Comparison of ENCODE assay signal across 20 mouse cellular contexts in the genomic region with DNA sequence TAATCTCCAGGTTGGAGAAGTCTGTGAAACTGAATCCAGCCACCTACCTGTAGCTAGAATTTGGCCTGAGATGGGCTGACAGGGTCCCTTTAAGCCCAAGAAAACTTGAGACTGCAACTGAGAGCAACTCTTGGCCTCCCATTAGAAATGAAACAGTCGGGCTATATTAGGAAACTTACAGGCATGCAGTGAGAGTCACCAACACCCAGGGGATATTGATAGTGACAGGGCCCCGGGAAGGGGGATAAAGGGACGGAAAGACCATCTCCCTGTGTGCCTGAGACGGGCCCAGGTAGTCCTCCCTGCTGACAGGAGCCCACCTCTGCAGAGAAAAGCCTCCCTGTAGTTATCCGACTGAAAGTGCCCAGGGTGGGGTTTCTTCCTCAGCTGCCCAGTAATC. TPM values are rescaled to one million over a fixed set of nuclear protein-coding genes. Genes with fewer than 3 reads are reported as not detected.
A peak's percentile ranks its signal among the peaks of the same experiment; 100 is the strongest.
DNase-seq lines count a peak whose midpoint lies in the region; ATAC-seq and TF ChIP-seq lines count a peak whose summit lies in the region.
"Had no signal": no experiment of that assay in that cellular context is flagged by ENCODE, and none has a peak within 500 bp of the region (broad histone marks: within the 10 kb centered on the region; RNA-seq: fewer than 3 reads in every experiment).

No protein-coding gene starts in this region.

- intact Hi-C loops in heart, adult 2 months (cut with DNase I), result no loop called here
- intact Hi-C loops in heart, postnatal 36 days (cut with DNase I), result no loop called here

- peaks cover under 1% of the 10 kb centered on the region for H3K36me3 ChIP-seq in heart, adult 2 months (ENCODE audit: control insufficient read depth, insufficient read depth, low read length)
- peaks cover 39% of the 10 kb centered on the region for H3K36me3 ChIP-seq in heart, embryonic 13.5 days
- H3K36me3 ChIP-seq in heart, postnatal 0 days (replicated peaks; ENCODE audit: control insufficient read depth, insufficient read depth, low read length), result peaks cover 23% of the 10 kb centered on the region
- no peaks in the 10 kb centered on the region for H3K36me3 ChIP-seq in midbrain, embryonic 14.5 days (ENCODE audit: control insufficient read depth, insufficient read depth, low read length)
- H3K36me3 ChIP-seq: embryonic facial prominence, embryonic 12.5 days; forebrain, embryonic 15.5 days; intestine, embryonic 15.5 days had no signal

- H3K79me2 ChIP-seq in heart, adult 2 months (replicated peaks; ENCODE audit: control insufficient read depth, insufficient read depth, low read length), result no peaks in the 10 kb centered on the region

- H3K9me3 ChIP-seq in heart, embryonic 13.5 days, result no peaks in the 10 kb centered on the region
- no peaks in the 10 kb centered on the region for H3K9me3 ChIP-seq in heart, postnatal 0 days (replicated peaks; ENCODE audit: control insufficient read depth, low read length)
- H3K9me3 ChIP-seq in midbrain, embryonic 14.5 days (ENCODE audit: control insufficient read depth, low read length), result no peaks in the 10 kb centered on the region
- H3K9me3 ChIP-seq: embryonic facial prominence, embryonic 12.5 days; forebrain, embryonic 15.5 days; intestine, embryonic 15.5 days had no signal

- peak; percentile 72 for DNase-seq in gastrocnemius, adult 18-20 months (ENCODE audit: low spot score)
- no peak for DNase-seq in gastrocnemius, postnatal 4 days (ENCODE audit: low spot score in 2 of 2)
- DNase-seq in heart, adult 2 months, result peak in 1 of 2 experiments; percentile 49
- DNase-seq in heart, postnatal 36 days, result no peak
- peak; percentile 75 for DNase-seq in heart, postnatal 0 days (ENCODE audit: low spot score)
- no peak for DNase-seq in ovary, adult 18-20 months (ENCODE audit: low spot score)
- DNase-seq in midbrain, embryonic 14.5 days, result no peak
- DNase-seq: adrenal gland, postnatal 14 days; cerebellum, adult 11-12 months; cerebellum, adult 9-10 months; cerebellum, postnatal 25 days; kidney, adult 18-20 months had no signal

- H3K9ac ChIP-seq in heart, adult 2 months (ENCODE audit: low read depth, low read length), result peak overlapping the region; percentile 35; the same call in 1 of the 2 replicates
- peak overlapping the region; percentile 76 for H3K9ac ChIP-seq in heart, embryonic 13.5 days
- peak overlapping the region; percentile 51 for H3K9ac ChIP-seq in heart, postnatal 0 days (replicated peaks; ENCODE audit: low read depth, low read length)
- no peak overlapping the region for H3K9ac ChIP-seq in midbrain, embryonic 14.5 days (replicated peaks; ENCODE audit: low read length)
- H3K9ac ChIP-seq: embryonic facial prominence, embryonic 12.5 days; forebrain, embryonic 15.5 days; hindbrain, embryonic 14.5 days; intestine, embryonic 15.5 days had no signal

- WGBS in heart, adult 2 months, result 32% methylated on average over 5 of the region's 5 CpGs
- WGBS in heart, embryonic 13.5 days, result 33% methylated on average over 5 of the region's 5 CpGs
- WGBS in heart, postnatal 0 days, result 24% methylated on average over 5 of the region's 5 CpGs
- WGBS in midbrain, embryonic 14.5 days, result 87% methylated on average over 5 of the region's 5 CpGs

- H3K27me3 ChIP-seq in heart, adult 2 months (ENCODE audit: control insufficient read depth, insufficient read depth, low read length), result no peaks in the 10 kb centered on the region
- peaks cover 30% of the 10 kb centered on the region for H3K27me3 ChIP-seq in heart, embryonic 13.5 days (replicated peaks)
- no peaks in the 10 kb centered on the region for H3K27me3 ChIP-seq in heart, postnatal 0 days (ENCODE audit: control insufficient read depth, insufficient read depth, low read length)
- peaks cover 12% of the 10 kb centered on the region for H3K27me3 ChIP-seq in midbrain, embryonic 14.5 days (ENCODE audit: control insufficient read depth, insufficient read depth, low read length)

- ATAC-seq in heart, embryonic 13.5 days (ENCODE audit: extremely low read depth, insufficient number of reproducible peaks, low FRiP score, low TSS enrichment), result no peak
- peak; percentile 63 for ATAC-seq in heart, postnatal 0 days (ENCODE audit: insufficient read depth, low read depth)
- no peak for ATAC-seq in midbrain, embryonic 14.5 days (ENCODE audit: low FRiP score, low TSS enrichment)
- ATAC-seq: forebrain, embryonic 15.5 days; intestine, embryonic 15.5 days had no signal

- peak overlapping the region; percentile 59 for H3K4me2 ChIP-seq in heart, embryonic 13.5 days
- H3K4me2 ChIP-seq in heart, postnatal 0 days (ENCODE audit: low read depth, low read length), result peak overlapping the region; percentile 38
- H3K4me2 ChIP-seq in midbrain, embryonic 14.5 days (ENCODE audit: low read length), result no peak overlapping the region
- H3K4me2 ChIP-seq: embryonic facial prominence, embryonic 12.5 days; forebrain, embryonic 15.5 days; hindbrain, embryonic 14.5 days; intestine, embryonic 15.5 days had no signal

- H3K4me1 ChIP-seq in heart, adult 2 months (ENCODE audit: control insufficient read depth, insufficient read depth, low read length), result peaks cover 14% of the 10 kb centered on the region
- H3K4me1 ChIP-seq in heart, embryonic 13.5 days, result peaks cover 94% of the 10 kb centered on the region
- H3K4me1 ChIP-seq in heart, postnatal 0 days (ENCODE audit: control insufficient read depth, insufficient read depth), result peaks cover 47% of the 10 kb centered on the region
- H3K4me1 ChIP-seq in midbrain, embryonic 14.5 days (ENCODE audit: control insufficient read depth, insufficient read depth, low read length), result no peaks in the 10 kb centered on the region
- H3K4me1 ChIP-seq: embryonic facial prominence, embryonic 12.5 days; forebrain, embryonic 15.5 days; intestine, embryonic 15.5 days had no signal

- peak overlapping the region; percentile 88 for H3K27ac ChIP-seq in heart, adult 2 months
- H3K27ac ChIP-seq in heart, embryonic 13.5 days (replicated peaks), result peak overlapping the region; percentile 96
- H3K27ac ChIP-seq in heart, postnatal 0 days (ENCODE audit: low read depth), result peak overlapping the region; percentile 91
- H3K27ac ChIP-seq in midbrain, embryonic 14.5 days (replicated peaks; ENCODE audit: low read depth, low read length), result no peak overlapping the region
- H3K27ac ChIP-seq: embryonic facial prominence, embryonic 12.5 days; forebrain, embryonic 15.5 days; hindbrain, embryonic 10.5 days; hindbrain, embryonic 14.5 days; intestine, embryonic 15.5 days had no signal

- no peak overlapping the region for H3K4me3 ChIP-seq in heart, adult 2 months
- H3K4me3 ChIP-seq in heart, embryonic 13.5 days, result peak overlapping the region; percentile 21
- no peak overlapping the region for H3K4me3 ChIP-seq in heart, postnatal 0 days (ENCODE audit: low read depth, low read length)
- H3K4me3 ChIP-seq in midbrain, embryonic 14.5 days (replicated peaks; ENCODE audit: low read depth, low read length), result no peak overlapping the region
- H3K4me3 ChIP-seq: embryonic facial prominence, embryonic 12.5 days; forebrain, embryonic 15.5 days; hindbrain, embryonic 10.5 days; intestine, embryonic 15.5 days had no signal

- TF ChIP-seq EP300 in heart, adult 2 months (IDR thresholded peaks at IDR 0.05; ENCODE audit: insufficient read depth, low read depth, low read length), result no peak
- TF ChIP-seq EP300 in heart, postnatal 0 days (IDR thresholded peaks at IDR 0.05; ENCODE audit: low read depth), result no peak

- no peak for TF ChIP-seq POLR2A in heart, adult 2 months (IDR thresholded peaks at IDR 0.05; ENCODE audit: insufficient read depth, low read depth, low read length)

- no peak for TF ChIP-seq CTCF in heart, adult 2 months (IDR thresholded peaks at IDR 0.05)
- TF ChIP-seq CTCF in heart, postnatal 0 days (IDR thresholded peaks at IDR 0.05; ENCODE audit: low read depth), result no peak

RNA-seq across cellular contexts. Expression of a gene that starts 18.4 kb away (rescaled TPM):
- total RNA-seq in gastrocnemius, adult 18-20 months (2021), result 100 to 1,000 TPM; 401 to 487 TPM
- 100 to 1,000 TPM; 166 to 199 TPM for total RNA-seq in gastrocnemius, postnatal 4 days (2021)
- total RNA-seq in heart, adult 2 months (2021), result 100 to 1,000 TPM; 389 to 391 TPM
- polyA plus RNA-seq in heart, adult 2 months (2012; rRNA removed), result 193 and 253 TPM in 2 replicates
- total RNA-seq in heart, postnatal 36 days (2021), result 100 to 1,000 TPM; 323 to 334 TPM
- 41.5 and 42.9 TPM in 2 replicates for polyA plus RNA-seq in heart, embryonic 13.5 days (2015; fragmentation: Nextera tagmentation; extraction: Ambion mirVana)
- total RNA-seq in heart, postnatal 0 days (2014; rRNA removed; ENCODE audit: low replicate concordance), result 215 and 246 TPM in 2 replicates
- 47.3 and 61.7 TPM in 2 replicates for polyA plus RNA-seq in heart, postnatal 0 days (2015; fragmentation: Nextera tagmentation; extraction: Ambion mirVana)
- polyA plus RNA-seq in midbrain, embryonic 14.5 days (2014; fragmentation: Nextera tagmentation; extraction: Ambion mirVana), result 0.30 and 0.37 TPM in 2 replicates
- total RNA-seq: granulocyte monocyte progenitor cell, adult 5-6 weeks had no signal

RNA-seq across cellular contexts. Expression of a gene that starts 45.1 kb away (rescaled TPM):
- total RNA-seq in gastrocnemius, adult 18-20 months (2021), result 10 to 100 TPM; 31.4 to 38.1 TPM
- total RNA-seq in gastrocnemius, postnatal 4 days (2021), result 10 to 100 TPM; 31.3 to 33.8 TPM
- total RNA-seq in heart, adult 2 months (2021), result 10 to 100 TPM; 19.6 to 21.2 TPM
- 9.7 and 16.4 TPM in 2 replicates for polyA plus RNA-seq in heart, adult 2 months (2012; rRNA removed)
- total RNA-seq in heart, postnatal 36 days (2021), result 10 to 100 TPM; 21.9 TPM
- polyA plus RNA-seq in heart, embryonic 13.5 days (2015; fragmentation: Nextera tagmentation; extraction: Ambion mirVana), result 54.5 and 57.3 TPM in 2 replicates
- total RNA-seq in heart, postnatal 0 days (2014; rRNA removed; ENCODE audit: low replicate concordance), result 23.8 and 28.9 TPM in 2 replicates
- polyA plus RNA-seq in heart, postnatal 0 days (2015; fragmentation: Nextera tagmentation; extraction: Ambion mirVana), result 41.4 and 45.1 TPM in 2 replicates
- 78.5 and 84.3 TPM in 2 replicates for polyA plus RNA-seq in midbrain, embryonic 14.5 days (2014; fragmentation: Nextera tagmentation; extraction: Ambion mirVana)

RNA-seq across cellular contexts. Expression of a gene that starts 58.9 kb away (rescaled TPM):
- total RNA-seq in gastrocnemius, adult 18-20 months (2021), result under 1 TPM in 1 of 2 experiments, not detected in 1; 0.21 TPM
- not detected for total RNA-seq in gastrocnemius, postnatal 4 days (2021)
- total RNA-seq in heart, adult 2 months (2021), result not detected
- polyA plus RNA-seq in heart, adult 2 months (2012; rRNA removed), result 0.23 and 0.25 TPM in 2 replicates
- not detected for total RNA-seq in heart, postnatal 36 days (2021)
- 0.41 and 0.48 TPM in 2 replicates for polyA plus RNA-seq in heart, embryonic 13.5 days (2015; fragmentation: Nextera tagmentation; extraction: Ambion mirVana)
- total RNA-seq in heart, postnatal 0 days (2014; rRNA removed; ENCODE audit: low replicate concordance), result not detected in 2 replicates
- 0.10 TPM in 1 of 2 replicates, not detected in the other for polyA plus RNA-seq in heart, postnatal 0 days (2015; fragmentation: Nextera tagmentation; extraction: Ambion mirVana)
- 135 and 150 TPM in 2 replicates for polyA plus RNA-seq in midbrain, embryonic 14.5 days (2014; fragmentation: Nextera tagmentation; extraction: Ambion mirVana)
- total RNA-seq: granulocyte monocyte progenitor cell, adult 5-6 weeks; MEL had no signal

Comparison
In these comparisons a context has a peak if more than half of its experiments do, and no peak if none do; other contexts are left out.
1. DNase-seq: peak in gastrocnemius, adult 18-20 months (single experiment) and heart, postnatal 0 days (single experiment); none in gastrocnemius, postnatal 4 days (0 of 2), heart, postnatal 36 days (0 of 2), ovary, adult 18-20 months (single experiment) and midbrain, embryonic 14.5 days (single experiment).